Mouse (Mus musculus) cerebellum, adult 9-11 months (tissue): Measurements from ENCODE around the gene Rassf2.

Experiments
- DNase-seq: peaks from one replicate; pipeline ENCODE4 v3.0.0; 2022

The Rassf2 gene

GRCm38 (mm10) chr2:132004495-132005136 lies 25.4 kb downstream of the Rassf2 start:
- DNase-seq, result no peak

GRCm38 (mm10) chr2:132003916-132004315 lies 26.1 kb downstream of the Rassf2 start:
- DNase-seq, result no peak

GRCm38 (mm10) chr2:132001696-132002334 lies 28.2 kb downstream of the Rassf2 start:
- no peak for DNase-seq

GRCm38 (mm10) chr2:131997356-131997755 lies 32.7 kb downstream of the Rassf2 start:
- no peak for DNase-seq

GRCm38 (mm10) chr2:131996369-131996768 lies 33.7 kb downstream of the Rassf2 start:
- DNase-seq, result no peak

- DNase-seq, result peak; percentile 28
Measured at GRCm38 (mm10) chr2:131995742-131996141, 34.3 kb downstream of the Rassf2 start.

GRCm38 (mm10) chr2:131994971-131995370 lies 35.1 kb downstream of the Rassf2 start:
- no peak for DNase-seq

GRCm38 (mm10) chr2:131993563-131994088 lies 36.4 kb downstream of the Rassf2 start:
- no peak for DNase-seq

GRCm38 (mm10) chr2:131993151-131993550 lies 36.9 kb downstream of the Rassf2 start:
- DNase-seq, result no peak

- no peak for DNase-seq
Measured at GRCm38 (mm10) chr2:131992487-131992886, 37.6 kb downstream of the Rassf2 start.

- no peak for DNase-seq
Measured at GRCm38 (mm10) chr2:131988550-131988949, 41.5 kb downstream of the Rassf2 start.

GRCm38 (mm10) chr2:131987950-131988349 lies 42.1 kb downstream of the Rassf2 start:
- DNase-seq, result no peak

- peak; percentile 38 for DNase-seq
Measured at GRCm38 (mm10) chr2:131982546-131983196, 47.4 kb downstream of the Rassf2 start.

GRCm38 (mm10) chr2:131980866-131981265 lies 49.2 kb downstream of the Rassf2 start:
- no peak for DNase-seq

- DNase-seq, result no peak
Measured at GRCm38 (mm10) chr2:131976663-131977062, 53.4 kb downstream of the Rassf2 start.

- DNase-seq, result no peak
Measured at GRCm38 (mm10) chr2:131971098-131971497, 59.0 kb downstream of the Rassf2 start.

- DNase-seq, result no peak
Measured at GRCm38 (mm10) chr2:131970597-131970996, 59.5 kb downstream of the Rassf2 start.

GRCm38 (mm10) chr2:131961671-131962070 lies 68.4 kb downstream of the Rassf2 start:
- DNase-seq, result no peak

- DNase-seq, result no peak
Measured at GRCm38 (mm10) chr2:131957731-131958222, 72.3 kb downstream of the Rassf2 start.

- DNase-seq, result no peak
Measured at GRCm38 (mm10) chr2:131956336-131957256, 73.5 kb downstream of the Rassf2 start.

- DNase-seq, result no peak
Measured at GRCm38 (mm10) chr2:131955264-131955663, 74.8 kb downstream of the Rassf2 start.

GRCm38 (mm10) chr2:131954835-131955234 lies 75.2 kb downstream of the Rassf2 start:
- DNase-seq, result no peak

- DNase-seq, result no peak
Measured at GRCm38 (mm10) chr2:131953711-131954110, 76.3 kb downstream of the Rassf2 start.
